Mouse (Mus musculus): ENCODE data around the gene Slc13a4. TPM values are rescaled to one million over a fixed set of nuclear protein-coding genes. Genes with fewer than 3 reads are reported as not detected.
A peak's percentile ranks its signal among the peaks of the same experiment; 100 is the strongest.

The Slc13a4 gene
- total and polyA plus RNA-seq, 3 experiments: 0.70 TPM; not detected in 2

- DNase-seq: no peak
- WGBS: 35% methylated on average over 3 of the region's 3 CpGs
- Histone ChIP-seq H3K36me3 (ENCODE audit: control insufficient read depth, insufficient read depth, low read length) (no peaks in the 10 kb centered on the region), H3K9ac (ENCODE audit: low read depth, low read length) (no peak overlapping the region), H3K27me3 (ENCODE audit: control insufficient read depth, insufficient read depth, low read length) (no peaks in the 10 kb centered on the region), H3K4me3 (no peak overlapping the region), H3K4me1 (ENCODE audit: control insufficient read depth, insufficient read depth, low read length) (peaks cover 3% of the 10 kb centered on the region), H3K27ac (no peak overlapping the region), H3K79me2 (replicated peaks; ENCODE audit: control insufficient read depth, insufficient read depth, low read length) (no peaks in the 10 kb centered on the region)
- TF ChIP-seq EP300 (IDR thresholded peaks at IDR 0.05; ENCODE audit: insufficient read depth, low read depth, low read length) (no peak), CTCF (IDR thresholded peaks at IDR 0.05) (no peak), POLR2A (IDR thresholded peaks at IDR 0.05; ENCODE audit: insufficient read depth, low read depth, low read length) (no peak)
- intact Hi-C loops (cut with DNase I): no loop called here
Observed at GRCm38 (mm10) chr6:35333632-35334031, 25.7 kb upstream of the Slc13a4 start.

GRCm38 (mm10) chr6:35330834-35331233, 22.9 kb upstream of the Slc13a4 start:
- Histone ChIP-seq H3K36me3 (ENCODE audit: control insufficient read depth, insufficient read depth, low read length) (no peaks in the 10 kb centered on the region), H3K27ac (no peak overlapping the region), H3K9ac (ENCODE audit: low read depth, low read length) (no peak overlapping the region), H3K4me1 (ENCODE audit: control insufficient read depth, insufficient read depth, low read length) (peaks cover 7% of the 10 kb centered on the region), H3K79me2 (replicated peaks; ENCODE audit: control insufficient read depth, insufficient read depth, low read length) (no peaks in the 10 kb centered on the region), H3K27me3 (ENCODE audit: control insufficient read depth, insufficient read depth, low read length) (no peaks in the 10 kb centered on the region), H3K4me3 (no peak overlapping the region)
- intact Hi-C loops (cut with DNase I): no loop called here
- 36% methylated on average over 6 of the region's 6 CpGs for WGBS
- DNase-seq: no peak
- TF ChIP-seq POLR2A (IDR thresholded peaks at IDR 0.05; ENCODE audit: insufficient read depth, low read depth, low read length) (no peak), CTCF (IDR thresholded peaks at IDR 0.05) (no peak)

GRCm38 (mm10) chr6:35329956-35330355, 22.0 kb upstream of the Slc13a4 start:
- Histone ChIP-seq H3K4me3 (no peak overlapping the region), H3K79me2 (replicated peaks; ENCODE audit: control insufficient read depth, insufficient read depth, low read length) (no peaks in the 10 kb centered on the region), H3K27ac (no peak overlapping the region), H3K36me3 (ENCODE audit: control insufficient read depth, insufficient read depth, low read length) (no peaks in the 10 kb centered on the region), H3K27me3 (ENCODE audit: control insufficient read depth, insufficient read depth, low read length) (no peaks in the 10 kb centered on the region), H3K4me1 (ENCODE audit: control insufficient read depth, insufficient read depth, low read length) (peaks cover 7% of the 10 kb centered on the region), H3K9ac (ENCODE audit: low read depth, low read length) (no peak overlapping the region)
- intact Hi-C loops (cut with DNase I): no loop called here
- WGBS: 92% methylated on average over 12 of the region's 12 CpGs
- DNase-seq: no peak
- no peak for TF ChIP-seq POLR2A (IDR thresholded peaks at IDR 0.05; ENCODE audit: insufficient read depth, low read depth, low read length)
- no peak for TF ChIP-seq CTCF (IDR thresholded peaks at IDR 0.05)
- TF ChIP-seq EP300 (IDR thresholded peaks at IDR 0.05; ENCODE audit: insufficient read depth, low read depth, low read length): no peak

- H3K4me1 ChIP-seq (ENCODE audit: control insufficient read depth, insufficient read depth, low read length): 0 out of 2 replicates have a peak, but pooled peaks cover 3% of the 10 kb centered on the region
- no peak within 1 kb of the TSS for H3K9ac ChIP-seq (ENCODE audit: low read depth, low read length)
- DNase-seq: peak; percentile 57 to 71
- no peaks in the 10 kb centered on the region for H3K27me3 ChIP-seq (ENCODE audit: control insufficient read depth, insufficient read depth, low read length)
- no peaks in the 10 kb centered on the region for H3K79me2 ChIP-seq (replicated peaks; ENCODE audit: control insufficient read depth, insufficient read depth, low read length)
- no peaks in the 10 kb centered on the region for H3K36me3 ChIP-seq (ENCODE audit: control insufficient read depth, insufficient read depth, low read length)
- intact Hi-C loops (cut with DNase I): no loop called here
- H3K27ac ChIP-seq: peak within 1 kb of the TSS; percentile 40
- no peak within 1 kb of the TSS for H3K4me3 ChIP-seq
- TF ChIP-seq EP300 (IDR thresholded peaks at IDR 0.05; ENCODE audit: insufficient read depth, low read depth, low read length): no peak
- TF ChIP-seq CTCF (IDR thresholded peaks at IDR 0.05): no peak
- no peak for TF ChIP-seq POLR2A (IDR thresholded peaks at IDR 0.05; ENCODE audit: insufficient read depth, low read depth, low read length)
- WGBS: 22% methylated on average over 9 of the region's 9 CpGs
Observed at GRCm38 (mm10) chr6:35326111-35326515, 18.2 kb upstream of the Slc13a4 start, which contains the start of gene Fam180a. Gene Fam180a, minus strand, starts transcription at chr6:35326141.

- no peak overlapping the region for H3K27ac ChIP-seq
- H3K4me1 ChIP-seq (ENCODE audit: control insufficient read depth, insufficient read depth, low read length): 0 out of 2 replicates have a peak, but pooled peaks cover 3% of the 10 kb centered on the region
- intact Hi-C loops (cut with DNase I): no loop called here
- H3K79me2 ChIP-seq (replicated peaks; ENCODE audit: control insufficient read depth, insufficient read depth, low read length): no peaks in the 10 kb centered on the region
- no peak for TF ChIP-seq EP300 (IDR thresholded peaks at IDR 0.05; ENCODE audit: insufficient read depth, low read depth, low read length)
- no peak for TF ChIP-seq CTCF (IDR thresholded peaks at IDR 0.05)
- no peak for TF ChIP-seq POLR2A (IDR thresholded peaks at IDR 0.05; ENCODE audit: insufficient read depth, low read depth, low read length)
- H3K36me3 ChIP-seq (ENCODE audit: control insufficient read depth, insufficient read depth, low read length): no peaks in the 10 kb centered on the region
- 81% methylated on average over 9 of the region's 9 CpGs for whole genome bisulfite sequencing
- H3K4me3 ChIP-seq: no peak overlapping the region
- DNase-seq: no peak
- H3K27me3 ChIP-seq (ENCODE audit: control insufficient read depth, insufficient read depth, low read length): no peaks in the 10 kb centered on the region
- H3K9ac ChIP-seq (ENCODE audit: low read depth, low read length): no peak overlapping the region
Observed at GRCm38 (mm10) chr6:35324306-35324705, 16.4 kb upstream of the Slc13a4 start.

GRCm38 (mm10) chr6:35323046-35323445, 15.1 kb upstream of the Slc13a4 start:
- 64% methylated on average over 1 of the region's 1 CpGs for WGBS
- Histone ChIP-seq H3K79me2 (replicated peaks; ENCODE audit: control insufficient read depth, insufficient read depth, low read length) (no peaks in the 10 kb centered on the region), H3K27ac (no peak overlapping the region), H3K9ac (ENCODE audit: low read depth, low read length) (no peak overlapping the region), H3K4me1 (ENCODE audit: control insufficient read depth, insufficient read depth, low read length) (0 out of 2 replicates have a peak, but pooled peaks cover 3% of the 10 kb centered on the region), H3K4me3 (no peak overlapping the region), H3K36me3 (ENCODE audit: control insufficient read depth, insufficient read depth, low read length) (no peaks in the 10 kb centered on the region), H3K27me3 (ENCODE audit: control insufficient read depth, insufficient read depth, low read length) (no peaks in the 10 kb centered on the region)
- DNase-seq: no peak
- intact Hi-C loops (cut with DNase I): no loop called here
- no peak for TF ChIP-seq CTCF (IDR thresholded peaks at IDR 0.05)
- no peak for TF ChIP-seq EP300 (IDR thresholded peaks at IDR 0.05; ENCODE audit: insufficient read depth, low read depth, low read length)
- TF ChIP-seq POLR2A (IDR thresholded peaks at IDR 0.05; ENCODE audit: insufficient read depth, low read depth, low read length): no peak
